Mouse (Mus musculus): ENCODE measurements at regions not wholly inside any gene's neighbourhood (a gene's known extent, or its start where the extent isn't known, plus 50 kb on each side); places are given as distances from the start of the nearest gene placed in this dataset.

DNA sequence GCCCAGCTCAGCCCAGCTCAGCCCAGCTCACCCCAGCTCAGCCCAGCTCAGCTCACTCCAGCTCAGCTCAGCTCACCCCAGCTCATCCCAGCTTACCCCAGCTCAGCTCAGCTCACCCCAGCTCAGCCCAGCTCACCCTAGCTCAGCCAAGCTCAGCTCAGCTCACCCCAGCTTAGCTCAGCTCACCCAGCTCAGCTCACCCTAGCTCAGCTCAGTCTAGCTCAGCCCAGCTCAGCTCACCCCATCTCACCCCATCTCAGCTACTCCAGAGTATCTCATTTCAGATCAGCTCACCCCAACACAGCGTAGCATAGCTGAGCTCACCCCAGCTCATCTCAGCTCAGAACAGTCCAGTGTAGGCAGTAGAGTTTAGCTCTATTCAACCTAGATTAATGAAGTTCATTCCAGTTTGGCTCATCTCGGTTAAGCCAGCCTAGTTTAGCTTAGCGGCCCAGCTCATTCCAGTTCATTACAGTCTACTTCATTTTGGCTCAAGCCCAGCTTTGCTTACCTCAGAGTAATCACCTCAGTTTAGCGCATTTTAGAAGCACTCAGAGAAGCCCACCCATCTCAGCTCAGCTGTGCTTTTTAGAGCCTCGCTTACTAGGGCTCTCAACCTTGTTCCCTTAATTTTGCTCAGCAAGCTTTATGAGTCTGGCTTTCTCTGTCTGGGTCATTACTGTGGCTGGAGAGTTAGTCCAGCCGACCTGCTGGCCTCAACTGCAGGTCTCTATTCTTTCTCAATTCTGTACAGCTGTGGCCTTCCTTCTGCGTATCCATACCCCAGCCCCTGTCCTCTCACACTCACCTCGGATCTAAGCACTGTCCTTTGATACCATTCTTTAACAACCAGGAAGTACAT is 63.9 kb upstream of the Adam6b start:
- no peak overlapping the region for H3K4me3 ChIP-seq (ENCODE audit: low read length)
- no peak for ATAC-seq
- H3K27me3 ChIP-seq (ENCODE audit: insufficient read depth, low read length), result no peaks in the 10 kb centered on the region
- no peaks in the 10 kb centered on the region for H3K36me3 ChIP-seq (ENCODE audit: insufficient read depth, low read length)
- no peaks in the 10 kb centered on the region for H3K4me1 ChIP-seq (ENCODE audit: insufficient read depth, low read length)
- 80% methylated on average over 8 of the region's 8 CpGs for WGBS
- no peak for TF ChIP-seq CTCF (IDR thresholded peaks at IDR 0.05; ENCODE audit: low read depth)
- H3K27ac ChIP-seq, result no peak overlapping the region
- no peak overlapping the region for H3K4me2 ChIP-seq (ENCODE audit: low read depth, low read length)
- no peak overlapping the region for H3K9ac ChIP-seq (replicated peaks; ENCODE audit: low read length)
- no peaks in the 10 kb centered on the region for H3K9me3 ChIP-seq (ENCODE audit: low read length)
- no peak for DNase-seq (ENCODE audit: low spot score)

DNA sequence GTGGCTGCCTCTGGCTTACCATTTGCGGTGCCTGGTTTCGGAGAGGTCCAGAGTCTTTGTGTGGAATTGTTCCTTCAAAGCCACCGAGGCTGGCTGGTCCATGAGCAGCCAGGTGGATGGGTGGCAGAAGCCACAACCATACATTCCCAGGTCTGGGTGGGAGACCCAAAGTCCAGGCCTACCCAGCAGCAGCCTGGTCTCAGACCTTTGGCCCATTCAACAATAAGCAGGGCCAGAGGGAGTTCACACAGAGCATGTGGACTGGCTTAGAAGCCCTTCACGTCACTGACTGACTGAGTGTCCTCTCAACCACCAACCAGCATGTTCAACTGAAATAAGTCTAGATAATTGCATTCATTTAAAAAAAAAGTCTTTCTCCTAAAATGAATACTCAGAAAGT is 62.7 kb upstream of the Adam6b start:
- no peak for DNase-seq (ENCODE audit: low spot score)

DNA sequence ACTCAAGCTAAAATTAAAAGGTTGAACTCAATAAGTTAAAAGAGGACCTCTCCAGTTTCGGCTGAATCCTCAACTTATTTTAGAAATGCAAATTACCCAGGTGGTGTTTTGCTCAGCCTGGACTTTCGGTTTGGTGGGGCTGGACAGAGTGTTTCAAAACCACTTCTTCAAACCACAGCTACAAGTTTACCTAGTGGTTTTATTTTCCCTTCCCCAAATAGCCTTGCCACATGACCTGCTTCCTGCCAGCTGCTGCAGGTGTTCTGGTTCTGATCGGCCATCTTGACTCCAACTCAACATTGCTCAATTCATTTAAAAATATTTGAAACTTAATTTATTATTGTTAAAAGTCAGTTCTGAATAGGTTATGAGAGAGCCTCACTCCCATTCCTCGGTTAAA is 62.0 kb upstream of the Adam6b start:
- no peak for TF ChIP-seq CTCF (IDR thresholded peaks at IDR 0.05; ENCODE audit: low read depth)
- Histone ChIP-seq H3K9ac (replicated peaks; ENCODE audit: low read length) (no peak overlapping the region), H3K4me1 (ENCODE audit: insufficient read depth, low read length) (no peaks in the 10 kb centered on the region), H3K27ac (no peak overlapping the region), H3K27me3 (ENCODE audit: insufficient read depth, low read length) (no peaks in the 10 kb centered on the region), H3K9me3 (ENCODE audit: low read length) (0 out of 2 replicates have a peak, but pooled peaks cover 2% of the 10 kb centered on the region), H3K4me2 (ENCODE audit: low read depth, low read length) (no peak overlapping the region), H3K36me3 (ENCODE audit: insufficient read depth, low read length) (no peaks in the 10 kb centered on the region), H3K4me3 (ENCODE audit: low read length) (no peak overlapping the region)
- 77% methylated on average over 4 of the region's 4 CpGs for WGBS
- DNase-seq (ENCODE audit: low spot score) (no peak), ATAC-seq (no peak)

More for the DNA sequence above, 62.7 kb upstream of the Adam6b start:
- H3K27ac ChIP-seq, result no peak overlapping the region
- H3K36me3 ChIP-seq (ENCODE audit: insufficient read depth, low read length), result no peaks in the 10 kb centered on the region
- 82% methylated on average over 4 of the region's 4 CpGs for WGBS
- H3K4me3 ChIP-seq (ENCODE audit: low read length), result no peak overlapping the region
- no peak for ATAC-seq
- H3K27me3 ChIP-seq (ENCODE audit: insufficient read depth, low read length), result no peaks in the 10 kb centered on the region
- no peak overlapping the region for H3K4me2 ChIP-seq (ENCODE audit: low read depth, low read length)
- H3K9ac ChIP-seq (replicated peaks; ENCODE audit: low read length), result no peak overlapping the region
- no peak for TF ChIP-seq CTCF (IDR thresholded peaks at IDR 0.05; ENCODE audit: low read depth)
- H3K4me1 ChIP-seq (ENCODE audit: insufficient read depth, low read length), result no peaks in the 10 kb centered on the region
- H3K9me3 ChIP-seq (ENCODE audit: low read length), result 0 out of 2 replicates have a peak, but pooled peaks cover 2% of the 10 kb centered on the region

DNA sequence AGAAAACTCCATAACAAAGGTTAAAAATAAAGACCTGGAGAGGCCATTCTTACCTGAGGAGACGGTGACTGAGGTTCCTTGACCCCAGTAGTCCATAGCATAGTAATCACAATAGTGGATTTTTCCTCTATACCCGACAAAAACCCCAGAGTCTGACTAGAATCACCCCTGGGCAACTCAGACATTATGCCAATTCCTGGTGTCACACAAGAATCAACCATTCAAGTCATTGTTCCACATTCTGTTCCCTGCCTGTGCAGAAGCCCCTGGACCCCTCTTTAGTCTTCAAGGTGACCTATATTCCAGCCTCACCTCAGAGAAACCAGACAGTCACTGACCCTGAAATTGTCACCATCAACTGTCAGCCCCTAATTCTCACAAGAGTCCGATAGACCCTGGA is 60.9 kb upstream of the Adam6b start:
- 0 out of 2 replicates have a peak, but pooled peaks cover 2% of the 10 kb centered on the region for H3K9me3 ChIP-seq (ENCODE audit: low read length)
- H3K27me3 ChIP-seq (ENCODE audit: insufficient read depth, low read length), result no peaks in the 10 kb centered on the region
- no peak overlapping the region for H3K4me3 ChIP-seq (ENCODE audit: low read length)
- ATAC-seq (no peak), DNase-seq (ENCODE audit: low spot score) (no peak)
- TF ChIP-seq CTCF (IDR thresholded peaks at IDR 0.05; ENCODE audit: low read depth), result no peak
- H3K4me2 ChIP-seq (ENCODE audit: low read depth, low read length), result no peak overlapping the region
- no peaks in the 10 kb centered on the region for H3K4me1 ChIP-seq (ENCODE audit: insufficient read depth, low read length)
- H3K36me3 ChIP-seq (ENCODE audit: insufficient read depth, low read length), result no peaks in the 10 kb centered on the region
- WGBS, result 73% methylated on average over 3 of the region's 3 CpGs
- no peak overlapping the region for H3K27ac ChIP-seq
- no peak overlapping the region for H3K9ac ChIP-seq (replicated peaks; ENCODE audit: low read length)

DNA sequence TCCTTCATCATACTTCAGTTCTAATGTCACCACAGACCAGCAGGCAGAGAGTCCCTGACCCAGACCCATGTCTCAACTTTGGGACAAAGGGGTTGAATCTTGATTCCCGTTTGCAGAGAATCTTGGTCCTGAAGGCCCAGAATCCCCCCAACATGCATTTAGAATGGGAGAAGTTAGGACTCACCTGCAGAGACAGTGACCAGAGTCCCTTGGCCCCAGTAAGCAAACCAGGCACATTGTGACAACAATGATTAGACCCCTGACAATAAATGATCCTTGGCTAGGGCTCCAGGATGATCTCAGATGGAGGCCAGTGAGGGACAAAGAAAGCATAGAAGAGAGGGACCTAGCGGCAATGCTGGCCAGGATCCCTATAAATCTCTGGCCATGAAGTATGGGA is 60.4 kb upstream of the Adam6b start:
- DNase-seq (ENCODE audit: low spot score), result no peak

DNA sequence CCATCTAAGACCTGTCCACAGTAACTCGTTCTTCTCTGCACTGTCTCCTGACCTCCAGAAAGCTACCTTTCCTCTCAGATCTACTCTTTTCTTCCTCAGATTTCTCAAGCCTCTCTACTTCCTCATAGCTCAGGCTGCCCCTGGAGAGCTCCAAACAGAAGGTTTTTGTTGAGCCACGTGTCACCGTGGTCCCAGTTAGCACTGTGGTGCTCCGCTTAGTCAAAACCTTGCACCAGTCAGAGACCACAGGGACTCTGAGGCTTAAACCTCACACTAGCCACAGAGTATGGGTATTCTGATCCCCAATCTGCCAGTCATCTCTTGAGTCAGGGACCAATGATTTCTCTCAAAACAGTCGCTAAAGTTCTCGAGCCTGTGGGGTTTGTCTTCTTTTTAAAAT is 59.0 kb upstream of the Adam6b start:
- DNase-seq (ENCODE audit: low spot score) (no peak), ATAC-seq (no peak)
- Histone ChIP-seq H3K36me3 (ENCODE audit: insufficient read depth, low read length) (no peaks in the 10 kb centered on the region), H3K9ac (replicated peaks; ENCODE audit: low read length) (no peak overlapping the region), H3K27ac (no peak overlapping the region), H3K27me3 (ENCODE audit: insufficient read depth, low read length) (no peaks in the 10 kb centered on the region), H3K4me3 (ENCODE audit: low read length) (no peak overlapping the region), H3K9me3 (ENCODE audit: low read length) (0 out of 2 replicates have a peak, but pooled peaks cover 2% of the 10 kb centered on the region), H3K4me1 (ENCODE audit: insufficient read depth, low read length) (no peaks in the 10 kb centered on the region), H3K4me2 (ENCODE audit: low read depth, low read length) (no peak overlapping the region)
- no peak for TF ChIP-seq CTCF (IDR thresholded peaks at IDR 0.05; ENCODE audit: low read depth)
- 83% methylated on average over 6 of the region's 6 CpGs for WGBS

More for the DNA sequence above, 60.4 kb upstream of the Adam6b start:
- WGBS, result 75% methylated on average over 2 of the region's 2 CpGs
- Histone ChIP-seq H3K4me2 (ENCODE audit: low read depth, low read length) (no peak overlapping the region), H3K27me3 (ENCODE audit: insufficient read depth, low read length) (no peaks in the 10 kb centered on the region), H3K9ac (replicated peaks; ENCODE audit: low read length) (no peak overlapping the region), H3K27ac (no peak overlapping the region), H3K9me3 (ENCODE audit: low read length) (0 out of 2 replicates have a peak, but pooled peaks cover 2% of the 10 kb centered on the region), H3K4me1 (ENCODE audit: insufficient read depth, low read length) (no peaks in the 10 kb centered on the region), H3K36me3 (ENCODE audit: insufficient read depth, low read length) (no peaks in the 10 kb centered on the region), H3K4me3 (ENCODE audit: low read length) (no peak overlapping the region)
- no peak for TF ChIP-seq CTCF (IDR thresholded peaks at IDR 0.05; ENCODE audit: low read depth)
- ATAC-seq, result no peak

Small RNAs in the stretch of these regions (microRNA-seq; reads per million reads assigned to microRNA genes)
- gene Gm22175 (0 reads per million in 2 experiments), gene Gm24022 (0 reads per million in 2 experiments), gene Gm25747 (0 reads per million in 2 experiments)
